Mouse (Mus musculus) stomach, postnatal 0 days (tissue): ENCODE measurements at regions not wholly inside any gene's neighbourhood (a gene's known extent, or its start where the extent isn't known, plus 50 kb on each side); places are given as distances from the start of the nearest gene placed in this dataset.
"Not testable (repeated sequence)": the region's sequence is repeated elsewhere in the genome, so short reads cannot be mapped to it uniquely, and the experiment has no call there.

Source experiments
- CTCF ChIP-seq: IDR thresholded peaks from 2 replicates; pipeline ENCODE4 v1.5.1; 2016; ENCODE audit warnings: antibody characterized with exemption, low read depth, mild to moderate bottlenecking, moderate library complexity
- EP300 ChIP-seq: optimal IDR thresholded peaks from 2 replicates; pipeline ENCODE3; 2016; ENCODE audit warnings: antibody characterized with exemption

DNA sequence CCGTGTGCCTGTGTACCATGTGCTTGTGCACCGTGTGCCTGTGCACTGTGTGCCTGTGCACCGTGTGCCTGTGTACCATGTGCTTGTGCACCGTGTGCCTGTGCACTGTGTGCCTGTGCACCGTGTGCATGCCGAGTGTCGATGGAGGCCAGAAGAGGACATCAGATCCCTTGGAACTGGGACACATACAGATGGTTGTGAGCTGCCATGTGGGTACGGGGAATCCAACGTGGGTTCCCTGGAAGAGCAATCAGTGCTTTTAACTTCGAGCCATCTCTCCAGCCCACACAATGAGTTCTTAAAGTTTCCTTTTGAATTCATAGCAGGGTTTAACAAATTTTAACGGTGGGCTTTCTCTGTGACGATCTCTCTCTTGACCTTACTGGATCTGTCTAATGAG lies 386.8 kb upstream of the Auts2 start:
- TF ChIP-seq CTCF, EP300: not testable (repeated sequence)
